24 mouse cellular contexts compared by ENCODE assay signal in genomic region chr11:119907711-119908110, GRCm38 (mm10). TPM values are rescaled to one million over a fixed set of nuclear protein-coding genes. Genes with fewer than 3 reads are reported as not detected.
DNase-seq lines count a peak whose midpoint lies in the region; ATAC-seq and TF ChIP-seq lines count a peak whose summit lies in the region.
"Had no signal": no experiment of that assay in that cellular context is flagged by ENCODE, and none has a peak within 500 bp of the region (broad histone marks: within the 10 kb centered on the region; RNA-seq: fewer than 3 reads in every experiment).

No protein-coding gene starts in this region.

- WGBS in forebrain, embryonic 13.5 days: 38% methylated on average over 7 of the region's 7 CpGs
- WGBS in forebrain, embryonic 16.5 days: 47% methylated on average over 7 of the region's 7 CpGs
- WGBS in midbrain, embryonic 13.5 days: 46% methylated on average over 7 of the region's 7 CpGs
- 35% methylated on average over 7 of the region's 7 CpGs for WGBS in midbrain, embryonic 16.5 days

- H3K4me2 ChIP-seq in forebrain, embryonic 13.5 days: no peak overlapping the region
- no peak overlapping the region for H3K4me2 ChIP-seq in forebrain, embryonic 16.5 days (ENCODE audit: low read length)
- H3K4me2 ChIP-seq in midbrain, embryonic 13.5 days (replicated peaks): no peak overlapping the region
- H3K4me2 ChIP-seq in midbrain, embryonic 16.5 days (ENCODE audit: low read length): no peak overlapping the region
- H3K4me2 ChIP-seq: embryonic facial prominence, embryonic 15.5 days; heart, embryonic 12.5 days; intestine, embryonic 15.5 days; kidney, embryonic 15.5 days; liver, embryonic 13.5 days; midbrain, embryonic 15.5 days had no signal

- no peak for ATAC-seq in forebrain, embryonic 13.5 days
- ATAC-seq in forebrain, embryonic 16.5 days: no peak
- no peak for ATAC-seq in midbrain, embryonic 13.5 days
- ATAC-seq in midbrain, embryonic 16.5 days: no peak
- ATAC-seq: intestine, embryonic 15.5 days; midbrain, embryonic 15.5 days had no signal

- peaks cover 16% of the 10 kb centered on the region for H3K4me1 ChIP-seq in forebrain, embryonic 13.5 days
- H3K4me1 ChIP-seq in forebrain, embryonic 16.5 days (replicated peaks; ENCODE audit: control insufficient read depth, insufficient read depth, low read length): peaks cover 8% of the 10 kb centered on the region
- peaks cover 15% of the 10 kb centered on the region for H3K4me1 ChIP-seq in midbrain, embryonic 13.5 days (replicated peaks)
- peaks cover 4% of the 10 kb centered on the region for H3K4me1 ChIP-seq in midbrain, embryonic 16.5 days (ENCODE audit: control insufficient read depth, insufficient read depth, low read length)

- 0 out of 2 replicates have a peak overlapping the region, but pooled peaks have one; percentile 31 for H3K9ac ChIP-seq in forebrain, embryonic 13.5 days
- no peak overlapping the region for H3K9ac ChIP-seq in forebrain, embryonic 16.5 days (replicated peaks; ENCODE audit: low read depth, low read length)
- peak overlapping the region; percentile 39; the same call in 1 of the 2 replicates for H3K9ac ChIP-seq in midbrain, embryonic 13.5 days (replicated peaks)
- H3K9ac ChIP-seq in midbrain, embryonic 16.5 days (ENCODE audit: low read depth, low read length): no peak overlapping the region
- H3K9ac ChIP-seq: embryonic facial prominence, embryonic 15.5 days; heart, embryonic 12.5 days; intestine, embryonic 15.5 days; kidney, embryonic 15.5 days; liver, embryonic 13.5 days; midbrain, embryonic 15.5 days had no signal

- H3K4me3 ChIP-seq in forebrain, embryonic 13.5 days: no peak overlapping the region
- H3K4me3 ChIP-seq in forebrain, embryonic 16.5 days (replicated peaks; ENCODE audit: low read length): no peak overlapping the region
- no peak overlapping the region for H3K4me3 ChIP-seq in layer of hippocampus, adult 2 months
- no peak overlapping the region for H3K4me3 ChIP-seq in midbrain, embryonic 13.5 days (replicated peaks)
- no peak overlapping the region for H3K4me3 ChIP-seq in midbrain, embryonic 16.5 days (ENCODE audit: low read depth, low read length)
- H3K4me3 ChIP-seq: embryonic facial prominence, embryonic 15.5 days; heart, embryonic 12.5 days; intestine, embryonic 15.5 days; kidney, embryonic 15.5 days; liver, embryonic 13.5 days; midbrain, embryonic 15.5 days had no signal

- no peaks in the 10 kb centered on the region for H3K9me3 ChIP-seq in forebrain, embryonic 13.5 days (replicated peaks)
- H3K9me3 ChIP-seq in forebrain, embryonic 16.5 days (ENCODE audit: control insufficient read depth, low read length): no peaks in the 10 kb centered on the region
- H3K9me3 ChIP-seq in midbrain, embryonic 13.5 days: no peaks in the 10 kb centered on the region
- no peaks in the 10 kb centered on the region for H3K9me3 ChIP-seq in midbrain, embryonic 16.5 days (replicated peaks; ENCODE audit: control insufficient read depth, low read length, poor library complexity, severe bottlenecking)
- H3K9me3 ChIP-seq: embryonic facial prominence, embryonic 15.5 days; heart, embryonic 12.5 days; intestine, embryonic 15.5 days; kidney, embryonic 15.5 days; liver, embryonic 13.5 days; midbrain, embryonic 15.5 days had no signal

- no peak overlapping the region for H3K27ac ChIP-seq in forebrain, embryonic 13.5 days
- H3K27ac ChIP-seq in forebrain, embryonic 16.5 days (ENCODE audit: low read length): no peak overlapping the region
- H3K27ac ChIP-seq in layer of hippocampus, adult 2 months: peak overlapping the region; percentile 84
- no peak overlapping the region for H3K27ac ChIP-seq in midbrain, embryonic 13.5 days
- H3K27ac ChIP-seq in midbrain, embryonic 16.5 days (ENCODE audit: low read length): no peak overlapping the region
- H3K27ac ChIP-seq: embryonic facial prominence, embryonic 15.5 days; intestine, embryonic 15.5 days; kidney, embryonic 15.5 days; liver, embryonic 13.5 days; midbrain, embryonic 15.5 days; stomach, postnatal 0 days had no signal

- DNase-seq in layer of hippocampus, adult 2 months (ENCODE audit: low spot score in 2 of 2): no peak
- DNase-seq in layer of hippocampus, adult 9-11 months: no peak
- no peak for DNase-seq in c-Kit-positive CD71-positive TER-119-positive erythroid progenitor cells, embryonic 14.5 days (ENCODE audit: low spot score)
- DNase-seq: adrenal gland, postnatal 25 days; cerebellum, adult 9-11 months; embryo, embryonic 11 days; gastrocnemius, postnatal 25 days; heart, adult 18-20 months; heart, postnatal 10 days; kidney, postnatal 36 days; liver, embryonic 13.5 days; lung, adult 2 months; lung, postnatal 14 days; right cerebral cortex, postnatal 14 days had no signal

- no peaks in the 10 kb centered on the region for H3K36me3 ChIP-seq in forebrain, embryonic 13.5 days (ENCODE audit: poor library complexity, severe bottlenecking)
- no peaks in the 10 kb centered on the region for H3K36me3 ChIP-seq in forebrain, embryonic 16.5 days (ENCODE audit: control insufficient read depth, insufficient read depth)
- no peaks in the 10 kb centered on the region for H3K36me3 ChIP-seq in midbrain, embryonic 13.5 days
- no peaks in the 10 kb centered on the region for H3K36me3 ChIP-seq in midbrain, embryonic 16.5 days (ENCODE audit: control insufficient read depth, insufficient read depth, low read length)
- H3K36me3 ChIP-seq: embryonic facial prominence, embryonic 15.5 days; heart, embryonic 12.5 days; intestine, embryonic 15.5 days; kidney, embryonic 15.5 days; liver, embryonic 13.5 days; midbrain, embryonic 15.5 days had no signal

- H3K27me3 ChIP-seq in forebrain, embryonic 13.5 days: peaks cover 23% of the 10 kb centered on the region
- H3K27me3 ChIP-seq in forebrain, embryonic 16.5 days (replicated peaks; ENCODE audit: control insufficient read depth, insufficient read depth, low read length): no peaks in the 10 kb centered on the region
- peaks cover 13% of the 10 kb centered on the region; the same call in 1 of the 2 replicates for H3K27me3 ChIP-seq in midbrain, embryonic 13.5 days
- no peaks in the 10 kb centered on the region; the same call in none of the 2 replicates for H3K27me3 ChIP-seq in midbrain, embryonic 16.5 days (ENCODE audit: control insufficient read depth, insufficient read depth, low read depth, low read length)

- TF ChIP-seq CTCF in layer of hippocampus, adult 2 months (conservative IDR thresholded peaks at IDR 0.05): no peak

RNA-seq across cellular contexts. Expression of gene Chmp6, which starts 5.5 kb away (rescaled TPM):
- 91.9 and 103 TPM in 2 replicates for polyA plus RNA-seq in forebrain, embryonic 13.5 days (2015; fragmentation: Nextera tagmentation; extraction: Ambion mirVana)
- 83.4 and 96.5 TPM in 2 replicates for polyA plus RNA-seq in forebrain, embryonic 16.5 days (2015; fragmentation: Nextera tagmentation; extraction: Ambion mirVana)
- total RNA-seq in layer of hippocampus, adult 2 months (2021): 10 to 100 TPM; 34.7 to 45.9 TPM
- polyA plus RNA-seq in midbrain, embryonic 13.5 days (2015; fragmentation: Nextera tagmentation; extraction: Ambion mirVana): 107 and 112 TPM in 2 replicates
- polyA plus RNA-seq in midbrain, embryonic 16.5 days (2015; fragmentation: Nextera tagmentation; extraction: Ambion mirVana): 109 and 115 TPM in 2 replicates

RNA-seq across cellular contexts. Expression of gene Baiap2, which starts 34.9 kb away (rescaled TPM):
- 14.2 and 15.0 TPM in 2 replicates for polyA plus RNA-seq in forebrain, embryonic 13.5 days (2015; fragmentation: Nextera tagmentation; extraction: Ambion mirVana)
- polyA plus RNA-seq in forebrain, embryonic 16.5 days (2015; fragmentation: Nextera tagmentation; extraction: Ambion mirVana): 36.5 and 38.7 TPM in 2 replicates
- total RNA-seq in layer of hippocampus, adult 2 months (2021): 100 to 1,000 TPM; 244 to 257 TPM
- 9.2 and 10.0 TPM in 2 replicates for polyA plus RNA-seq in midbrain, embryonic 13.5 days (2015; fragmentation: Nextera tagmentation; extraction: Ambion mirVana)
- 14.7 and 15.7 TPM in 2 replicates for polyA plus RNA-seq in midbrain, embryonic 16.5 days (2015; fragmentation: Nextera tagmentation; extraction: Ambion mirVana)

Comparison
In these comparisons a context has a peak if more than half of its experiments do, and no peak if none do; other contexts are left out.
1. H3K9ac ChIP-seq: peak in forebrain, embryonic 13.5 days (single experiment) and midbrain, embryonic 13.5 days (single experiment); none in forebrain, embryonic 16.5 days (single experiment) and midbrain, embryonic 16.5 days (single experiment).